Mouse (Mus musculus): ENCODE measurements around the gene Plppr5.

Plppr5 gene

GRCm38 (mm10) chr3:117574529-117575252 lies at the start of gene Plppr5:
Plppr5 (plus strand) TSS chr3:117574836.
- peak; percentile 43 for DNase-seq (ENCODE audit: inconsistent ontology term)

- no peak for DNase-seq (ENCODE audit: inconsistent ontology term)
Measured at GRCm38 (mm10) chr3:117549899-117550298, 24.7 kb upstream of the Plppr5 start.

GRCm38 (mm10) chr3:117550526-117550925 lies 24.1 kb upstream of the Plppr5 start:
- DNase-seq (ENCODE audit: inconsistent ontology term) = no peak

GRCm38 (mm10) chr3:117556972-117557371 lies 17.7 kb upstream of the Plppr5 start:
- DNase-seq (ENCODE audit: inconsistent ontology term) = no peak

- peak; percentile 51 for DNase-seq (ENCODE audit: inconsistent ontology term)
Measured at GRCm38 (mm10) chr3:117575253-117575927, 754 bp downstream of the Plppr5 start.

GRCm38 (mm10) chr3:117575928-117576254 lies 1.3 kb downstream of the Plppr5 start:
- no peak for DNase-seq (ENCODE audit: inconsistent ontology term)

- peak; percentile 20 for DNase-seq (ENCODE audit: inconsistent ontology term)
Measured at GRCm38 (mm10) chr3:117577349-117577748, 2.7 kb downstream of the Plppr5 start.

- no peak for DNase-seq (ENCODE audit: inconsistent ontology term)
Measured at GRCm38 (mm10) chr3:117582628-117583027, 8.0 kb downstream of the Plppr5 start.

- DNase-seq (ENCODE audit: inconsistent ontology term) = no peak
Measured at GRCm38 (mm10) chr3:117602404-117602803, 27.8 kb downstream of the Plppr5 start.

- DNase-seq (ENCODE audit: inconsistent ontology term) = no peak
Measured at GRCm38 (mm10) chr3:117603458-117603857, 28.8 kb downstream of the Plppr5 start.

- no peak for DNase-seq (ENCODE audit: inconsistent ontology term)
Measured at GRCm38 (mm10) chr3:117606383-117606782, 31.7 kb downstream of the Plppr5 start.

GRCm38 (mm10) chr3:117611453-117611852 lies 36.8 kb downstream of the Plppr5 start:
- no peak for DNase-seq (ENCODE audit: inconsistent ontology term)

GRCm38 (mm10) chr3:117614856-117615255 lies 40.2 kb downstream of the Plppr5 start:
- DNase-seq (ENCODE audit: inconsistent ontology term) = no peak

- no peak for DNase-seq (ENCODE audit: inconsistent ontology term)
Measured at GRCm38 (mm10) chr3:117625257-117626001, 50.8 kb downstream of the Plppr5 start.

- no peak for DNase-seq (ENCODE audit: inconsistent ontology term)
Measured at GRCm38 (mm10) chr3:117628799-117629198, 54.2 kb downstream of the Plppr5 start.

GRCm38 (mm10) chr3:117630332-117630731 lies 55.7 kb downstream of the Plppr5 start:
- no peak for DNase-seq (ENCODE audit: inconsistent ontology term)

- DNase-seq (ENCODE audit: inconsistent ontology term) = no peak
Measured at GRCm38 (mm10) chr3:117648612-117649011, 74.0 kb downstream of the Plppr5 start.

GRCm38 (mm10) chr3:117664316-117664715 lies 89.7 kb downstream of the Plppr5 start:
- DNase-seq (ENCODE audit: inconsistent ontology term) = no peak

- no peak for DNase-seq (ENCODE audit: inconsistent ontology term)
Measured at GRCm38 (mm10) chr3:117679189-117679588, 104.6 kb downstream of the Plppr5 start.

- no peak for DNase-seq (ENCODE audit: inconsistent ontology term)
Measured at GRCm38 (mm10) chr3:117684640-117685039, 110.0 kb downstream of the Plppr5 start.

GRCm38 (mm10) chr3:117686036-117686435 lies 111.4 kb downstream of the Plppr5 start:
- DNase-seq (ENCODE audit: inconsistent ontology term) = no peak

GRCm38 (mm10) chr3:117686648-117687047 lies 112.0 kb downstream of the Plppr5 start:
- DNase-seq (ENCODE audit: inconsistent ontology term) = no peak

- DNase-seq (ENCODE audit: inconsistent ontology term) = no peak
Measured at GRCm38 (mm10) chr3:117694736-117695135, 120.1 kb downstream of the Plppr5 start.
